Mouse (Mus musculus) hindbrain, embryonic 15.5 days (tissue): ENCODE data around the gene Olfr976. TPM values are rescaled to one million over a fixed set of nuclear protein-coding genes. Genes with fewer than 3 reads are reported as not detected.
"Not testable (repeated sequence)": the region's sequence is repeated elsewhere in the genome, so short reads cannot be mapped to it uniquely, and the experiment has no call there.

ENCODE experiments used
- ATAC-seq: fragments of 200-750 bp; cut with Nextera tagmentation; 2 replicates; pipeline ENCODE4 v1.8.0; 2017; ENCODE audit warnings: low read depth, moderate number of reproducible peaks, moderate TSS enrichment; ENCODE audit not compliant: low FRiP score
- H3K27ac ChIP-seq: fragments of 300-500 bp; sonication (generic); replicated peaks from 2 replicates; pipeline ENCODE4 v1.5.1; 2015; ENCODE audit warnings: mild to moderate bottlenecking, inconsistent platforms
- H3K27me3 ChIP-seq: fragments of 300-500 bp; sonication (generic); 2 replicates; pipeline ENCODE4 v1.6.1; 2015; ENCODE audit warnings: control low read depth, inconsistent platforms
- H3K36me3 ChIP-seq: fragments of 300-500 bp; sonication (generic); 2 replicates; pipeline ENCODE4 v1.6.1; 2015; ENCODE audit warnings: control low read depth, inconsistent platforms
- H3K4me1 ChIP-seq: fragments of 300-500 bp; sonication (generic); replicated peaks from 2 replicates; pipeline ENCODE4 v1.6.1; 2015; ENCODE audit warnings: control low read depth, inconsistent platforms
- H3K4me2 ChIP-seq: fragments of 300-500 bp; sonication (generic); 2 replicates; pipeline ENCODE4 v1.6.1; 2015; ENCODE audit warnings: moderate library complexity, mild to moderate bottlenecking, inconsistent platforms
- H3K4me3 ChIP-seq: fragments of 300-500 bp; sonication (generic); 2 replicates; pipeline ENCODE4 v1.5.1; 2015; ENCODE audit warnings: mild to moderate bottlenecking, inconsistent platforms
- H3K9ac ChIP-seq: fragments of 300-500 bp; sonication (generic); 2 replicates; pipeline ENCODE4 v1.6.1; 2015; ENCODE audit warnings: inconsistent platforms
- H3K9me3 ChIP-seq: fragments of 300-500 bp; sonication (generic); 2 replicates; pipeline ENCODE4 v1.6.1; 2016; ENCODE audit warnings: control low read depth, inconsistent platforms
- WGBS: fragments of 180-500 bp; shearing (Covaris S2); methylation state at CpG from one replicate; pipeline ENCODE4 v1.1.7; 2015; 5-methylcytosine and 5-hydroxymethylcytosine counted together
- polyA plus RNA-seq: library from polyadenylated mRNA; unstranded; fragments of >200 nt; fragmentation: Nextera tagmentation; extraction: Ambion mirVana; gene quantifications from 2 replicates; pipeline ENCODE4 v1.2.1, GENCODE M21; 2015

Gene Olfr976
- polyA plus RNA-seq, result not detected in 2 replicates

DNA sequence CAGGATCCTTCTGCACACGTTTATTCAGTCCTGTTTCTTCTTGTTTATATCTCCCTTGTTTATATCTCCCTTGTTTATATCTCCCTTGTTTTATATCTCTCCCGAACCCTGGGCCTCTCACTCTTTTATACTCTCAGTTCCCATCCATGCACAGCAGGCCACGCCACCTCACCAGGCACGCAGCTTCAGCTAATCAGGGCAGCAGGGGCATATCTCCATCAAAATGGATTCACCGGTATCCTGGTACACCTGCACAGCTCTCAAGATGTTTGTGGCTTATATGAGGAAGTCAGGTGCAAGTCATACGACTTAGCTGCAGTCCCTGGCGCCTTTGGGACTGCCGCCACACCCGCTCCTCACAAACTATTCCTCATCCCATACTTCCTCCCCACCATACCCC lies at the start of gene Olfr976:
Gene Olfr976, minus strand, starts transcription at position 101 of the 400 bp plus-strand sequence.
- WGBS, result 90% methylated on average over 8 of the region's 9 CpGs
- H3K4me1 ChIP-seq, H3K36me3 ChIP-seq, ATAC-seq, H3K27ac ChIP-seq, H3K27me3 ChIP-seq, H3K9me3 ChIP-seq, H3K4me2 ChIP-seq, H3K4me3 ChIP-seq, H3K9ac ChIP-seq: not testable (repeated sequence)

DNA sequence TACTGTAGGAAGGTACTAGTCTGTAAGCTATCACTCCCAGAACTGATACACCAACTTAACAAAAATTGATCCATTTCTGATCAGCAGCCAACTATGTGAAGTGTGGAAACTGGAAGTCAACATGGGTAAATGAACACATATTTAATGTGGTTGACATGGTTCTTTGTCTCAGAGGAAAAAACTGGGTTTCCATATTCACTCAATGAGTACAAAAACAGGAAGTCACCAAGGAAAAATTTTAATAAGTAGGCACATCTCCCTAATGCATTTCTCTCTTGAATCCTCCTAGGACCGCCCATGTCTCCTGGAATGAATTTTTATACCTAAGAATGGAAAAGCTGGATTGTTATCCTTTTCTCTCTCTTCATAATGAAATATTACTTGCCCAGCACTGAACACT lies 48.5 kb upstream of the Olfr976 start, which contains the start of gene Olfr980:
Gene Olfr980, minus strand, starts transcription at position 101 of the 400 bp plus-strand sequence.
- 84% methylated on average over 1 of the region's 1 CpGs for WGBS
- no peaks in the 10 kb centered on the region for H3K9me3 ChIP-seq
- no peak within 1 kb of the TSS for H3K9ac ChIP-seq
- no peak within 1 kb of the TSS for H3K4me3 ChIP-seq
- no peaks in the 10 kb centered on the region for H3K4me1 ChIP-seq
- ATAC-seq, result no peak
- no peaks in the 10 kb centered on the region for H3K27me3 ChIP-seq
- no peak within 1 kb of the TSS for H3K4me2 ChIP-seq
- no peak within 1 kb of the TSS for H3K27ac ChIP-seq
- no peaks in the 10 kb centered on the region for H3K36me3 ChIP-seq

DNA sequence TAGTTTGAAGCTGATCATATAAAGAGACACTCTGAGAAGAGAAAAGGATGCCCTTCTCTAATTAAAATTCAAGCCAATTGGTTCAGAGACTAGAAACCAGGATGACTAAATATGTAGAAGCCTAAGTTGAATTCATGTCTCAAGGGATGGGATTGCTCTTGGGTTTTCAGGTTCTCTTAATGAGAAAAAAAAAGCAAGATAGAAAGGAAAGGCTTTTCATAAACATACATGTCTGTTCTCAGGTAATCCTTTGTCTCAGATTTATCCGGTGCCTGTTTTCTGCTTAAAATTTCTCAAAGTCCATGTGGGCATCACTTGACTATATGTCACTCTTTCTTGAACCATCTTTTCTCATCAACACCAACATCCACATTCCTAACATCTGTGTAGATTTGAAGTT lies 42.4 kb upstream of the Olfr976 start, which contains the start of gene Olfr979:
Gene Olfr979, minus strand, starts transcription at position 101 of the 400 bp plus-strand sequence.
- Histone ChIP-seq H3K4me1 (no peaks in the 10 kb centered on the region), H3K9ac (no peak within 1 kb of the TSS), H3K9me3 (no peaks in the 10 kb centered on the region), H3K27me3 (no peaks in the 10 kb centered on the region), H3K36me3 (no peaks in the 10 kb centered on the region), H3K4me2 (no peak within 1 kb of the TSS), H3K4me3 (no peak within 1 kb of the TSS), H3K27ac (no peak within 1 kb of the TSS)
- WGBS, result 96% methylated on average over 1 of the region's 1 CpGs
- no peak for ATAC-seq

DNA sequence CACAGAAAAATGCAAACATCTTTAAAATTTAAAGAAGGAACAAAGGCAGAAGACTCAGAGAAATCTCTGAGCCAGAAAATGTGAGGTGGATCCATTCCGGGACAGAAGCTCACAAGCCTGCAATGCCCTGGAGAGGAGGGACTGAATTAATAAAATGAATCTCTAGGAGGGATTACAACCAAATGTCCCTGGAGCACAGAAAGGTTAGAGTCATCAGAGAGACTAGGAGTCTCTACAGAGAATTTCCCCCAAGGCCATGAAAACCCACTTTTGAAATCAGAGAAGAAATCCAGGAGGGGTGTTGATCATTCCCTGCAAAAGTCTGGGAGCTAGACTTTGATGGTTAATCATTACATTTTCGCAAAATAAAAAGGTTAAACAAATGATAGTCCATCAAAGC lies 30.9 kb upstream of the Olfr976 start, which contains the start of gene Olfr978:
Gene Olfr978, plus strand, starts transcription at position 301 of the 400 bp plus-strand sequence.
- Histone ChIP-seq H3K4me3 (no peak within 1 kb of the TSS), H3K36me3 (no peaks in the 10 kb centered on the region), H3K27ac (no peak within 1 kb of the TSS), H3K4me1 (no peaks in the 10 kb centered on the region), H3K9ac (no peak within 1 kb of the TSS), H3K4me2 (no peak within 1 kb of the TSS), H3K9me3 (no peaks in the 10 kb centered on the region), H3K27me3 (no peaks in the 10 kb centered on the region)
- WGBS, result 87% methylated on average over 2 of the region's 2 CpGs
- ATAC-seq, result no peak

DNA sequence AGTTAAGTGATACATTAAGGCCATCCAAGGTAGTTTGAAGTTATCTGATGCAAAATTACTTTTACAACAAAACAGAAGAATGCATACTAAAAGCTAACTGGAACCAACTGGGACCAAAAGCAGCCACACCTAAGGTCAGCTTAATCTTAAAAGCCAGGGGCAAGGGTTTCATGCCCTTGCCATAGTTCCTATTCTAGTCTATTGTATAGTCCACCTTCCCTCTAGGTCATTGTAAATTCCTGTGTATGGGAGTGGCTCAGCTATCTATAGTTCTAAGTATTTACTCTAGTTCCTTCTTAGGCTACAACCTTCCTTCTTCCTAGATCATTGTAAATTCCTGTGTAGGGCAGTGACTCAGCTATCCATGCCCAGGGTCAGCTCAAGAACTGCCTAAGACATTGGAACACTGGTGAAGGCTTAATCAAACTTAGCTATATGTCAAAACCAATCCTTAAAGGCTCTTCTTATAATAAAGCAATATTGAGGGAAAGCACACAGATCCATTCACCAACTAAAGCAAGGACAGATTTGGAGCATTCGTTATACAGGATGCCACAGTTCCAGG lies 15.7 kb upstream of the Olfr976 start:
- not testable (repeated sequence) for H3K27me3 ChIP-seq, H3K4me2 ChIP-seq, ATAC-seq, H3K4me3 ChIP-seq, H3K27ac ChIP-seq, H3K9ac ChIP-seq, H3K9me3 ChIP-seq, H3K36me3 ChIP-seq, H3K4me1 ChIP-seq
- WGBS, result 93% methylated on average over 1 of the region's 1 CpGs

DNA sequence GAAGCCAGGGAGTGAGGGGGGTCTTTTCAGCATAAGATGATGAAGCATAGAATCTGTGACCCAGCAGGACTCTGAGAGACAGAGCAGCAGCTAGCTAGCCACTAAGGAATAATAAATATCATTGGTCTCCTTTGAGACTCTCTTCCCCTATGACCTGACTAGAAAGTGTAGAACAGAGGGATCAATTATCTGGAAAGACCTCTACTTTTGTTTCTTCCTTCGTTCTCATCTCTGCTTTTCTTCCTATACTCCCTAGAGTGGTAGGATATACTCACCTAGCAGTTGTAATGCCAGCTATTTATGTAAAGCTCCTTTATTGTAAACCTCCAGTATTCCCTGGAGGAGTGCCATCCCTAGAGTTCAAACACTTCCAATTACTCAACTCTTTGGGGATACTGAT lies 9.0 kb downstream of the Olfr976 start, which contains the start of gene Olfr975:
Gene Olfr975, minus strand, starts transcription at position 101 of the 400 bp plus-strand sequence.
- ATAC-seq, result no peak
- Histone ChIP-seq H3K36me3 (no peaks in the 10 kb centered on the region), H3K4me1 (no peaks in the 10 kb centered on the region), H3K4me2 (no peak within 1 kb of the TSS), H3K27ac (no peak within 1 kb of the TSS), H3K9me3 (no peaks in the 10 kb centered on the region), H3K4me3 (no peak within 1 kb of the TSS), H3K9ac (no peak within 1 kb of the TSS), H3K27me3 (no peaks in the 10 kb centered on the region)
- 64% methylated on average over 1 of the region's 1 CpGs for WGBS

DNA sequence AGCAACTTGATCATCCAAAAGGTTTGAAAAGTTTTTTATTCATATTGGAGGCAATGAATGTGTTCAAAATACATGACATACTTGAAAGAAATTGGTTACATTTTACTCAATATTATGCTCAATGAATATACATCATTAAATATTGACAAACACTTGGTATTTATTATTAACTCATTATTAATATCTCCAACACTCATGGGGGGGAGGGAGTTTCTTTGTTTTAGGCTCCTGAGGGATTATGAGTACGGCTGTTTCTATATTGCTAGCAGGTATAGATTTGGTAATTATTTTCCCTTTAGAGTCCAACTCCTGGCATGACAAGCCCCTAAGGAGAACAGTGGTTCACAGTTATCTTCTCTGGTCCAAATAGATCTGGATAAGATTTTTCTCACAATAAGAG lies 23.7 kb downstream of the Olfr976 start, which contains the start of gene Olfr974:
Gene Olfr974, plus strand, starts transcription at position 301 of the 400 bp plus-strand sequence.
- H3K9ac ChIP-seq, result no peak within 1 kb of the TSS
- H3K9me3 ChIP-seq, result no peaks in the 10 kb centered on the region
- ATAC-seq, result no peak
- H3K4me2 ChIP-seq, result no peak within 1 kb of the TSS
- no peaks in the 10 kb centered on the region for H3K4me1 ChIP-seq
- no peaks in the 10 kb centered on the region for H3K36me3 ChIP-seq
- H3K4me3 ChIP-seq, result no peak within 1 kb of the TSS
- 74% methylated on average over 1 of the region's 1 CpGs for WGBS
- H3K27ac ChIP-seq, result no peak within 1 kb of the TSS
- no peaks in the 10 kb centered on the region for H3K27me3 ChIP-seq

DNA sequence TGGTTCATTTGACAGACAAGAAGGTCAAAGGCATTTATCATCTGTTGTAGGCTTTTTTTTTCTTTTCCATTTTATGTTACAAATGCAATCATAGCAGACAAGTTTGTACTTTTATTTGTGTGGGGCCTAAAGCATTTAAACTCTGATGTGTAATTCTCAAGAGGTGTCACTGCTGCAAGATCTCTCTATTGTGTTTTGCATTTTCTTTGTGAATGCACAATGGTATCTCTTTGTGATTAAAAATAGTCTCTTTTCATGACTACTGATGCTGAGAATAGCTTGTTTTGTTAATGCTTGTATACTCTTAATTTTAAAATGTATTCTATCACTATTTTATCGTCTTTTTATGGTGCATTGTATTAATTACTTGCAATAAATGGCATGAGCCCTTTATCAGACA lies 32.1 kb downstream of the Olfr976 start:
- not testable (repeated sequence) for H3K4me3 ChIP-seq, H3K4me1 ChIP-seq, H3K36me3 ChIP-seq, H3K9me3 ChIP-seq, ATAC-seq, H3K27me3 ChIP-seq, H3K27ac ChIP-seq, H3K4me2 ChIP-seq, H3K9ac ChIP-seq
- 41% methylated on average over 1 of the region's 1 CpGs for WGBS

DNA sequence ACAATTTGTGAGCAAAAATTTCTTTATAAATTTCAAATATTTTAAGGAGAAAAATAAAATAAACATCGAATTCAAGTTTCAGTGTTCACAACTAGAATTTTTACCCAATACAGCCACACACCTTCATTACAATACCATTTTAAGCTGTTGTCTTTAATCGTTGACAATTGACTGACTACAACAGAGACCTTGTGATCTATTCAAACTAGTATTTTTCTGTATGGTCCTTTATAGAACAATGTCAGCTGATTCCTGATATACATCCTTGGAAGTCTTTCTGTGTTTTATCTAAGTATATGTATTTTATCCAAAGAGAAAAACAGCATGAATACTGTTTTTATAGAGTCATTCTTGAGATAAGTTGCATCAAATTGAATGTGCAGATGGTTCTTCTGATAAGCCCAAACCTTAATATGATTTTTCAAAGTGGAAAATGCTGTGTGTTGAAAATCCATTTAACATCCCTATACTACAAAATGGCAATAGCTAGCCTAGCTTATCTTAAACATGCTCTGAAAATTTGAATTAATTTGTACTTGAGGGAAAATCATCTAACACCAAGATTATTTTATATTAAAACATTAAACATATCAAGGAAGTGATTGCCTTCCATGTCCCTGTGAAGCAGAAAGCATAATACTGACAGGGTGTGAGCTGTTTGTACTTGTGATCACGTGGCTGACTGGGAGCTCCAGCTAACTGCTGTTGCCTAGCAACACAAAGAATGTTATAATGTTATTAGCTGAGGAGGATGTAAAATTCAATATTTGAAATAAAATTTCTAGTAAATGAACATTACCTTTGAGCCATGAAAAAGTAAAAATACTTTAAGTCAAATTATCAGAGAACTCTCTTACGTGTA lies 32.7 kb downstream of the Olfr976 start:
- H3K9ac ChIP-seq, H3K4me2 ChIP-seq, H3K36me3 ChIP-seq, H3K27me3 ChIP-seq, H3K4me3 ChIP-seq, H3K4me1 ChIP-seq, H3K9me3 ChIP-seq, H3K27ac ChIP-seq: not testable (repeated sequence)
- WGBS, result no CpG with 5 or more reads among the region's 4 CpGs
- ATAC-seq, result peak; percentile 89

DNA sequence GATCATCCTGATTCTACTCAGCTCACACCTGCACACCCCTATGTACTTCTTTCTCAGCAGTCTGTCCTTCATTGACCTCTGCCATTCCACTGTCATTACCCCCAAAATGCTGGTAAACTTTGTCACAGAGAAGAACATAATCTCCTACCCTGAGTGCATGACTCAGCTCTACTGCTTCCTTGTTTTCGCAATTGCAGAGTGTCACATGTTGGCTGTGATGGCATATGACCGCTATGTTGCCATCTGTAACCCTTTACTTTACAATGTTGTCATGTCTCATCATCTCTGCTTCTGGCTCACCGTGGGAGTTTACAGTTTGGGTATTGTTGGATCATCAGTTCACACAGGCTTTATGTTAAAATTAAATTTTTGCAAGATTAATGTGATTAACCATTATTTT lies 51.0 kb downstream of the Olfr976 start:
- 87% methylated on average over 3 of the region's 3 CpGs for WGBS
- H3K4me1 ChIP-seq, result no peaks in the 10 kb centered on the region
- H3K27me3 ChIP-seq, result no peaks in the 10 kb centered on the region
- H3K9ac ChIP-seq, result no peak overlapping the region
- H3K9me3 ChIP-seq, result no peaks in the 10 kb centered on the region
- no peak for ATAC-seq
- no peak overlapping the region for H3K4me2 ChIP-seq
- H3K36me3 ChIP-seq, result no peaks in the 10 kb centered on the region
- H3K4me3 ChIP-seq, result no peak overlapping the region
- no peak overlapping the region for H3K27ac ChIP-seq

DNA sequence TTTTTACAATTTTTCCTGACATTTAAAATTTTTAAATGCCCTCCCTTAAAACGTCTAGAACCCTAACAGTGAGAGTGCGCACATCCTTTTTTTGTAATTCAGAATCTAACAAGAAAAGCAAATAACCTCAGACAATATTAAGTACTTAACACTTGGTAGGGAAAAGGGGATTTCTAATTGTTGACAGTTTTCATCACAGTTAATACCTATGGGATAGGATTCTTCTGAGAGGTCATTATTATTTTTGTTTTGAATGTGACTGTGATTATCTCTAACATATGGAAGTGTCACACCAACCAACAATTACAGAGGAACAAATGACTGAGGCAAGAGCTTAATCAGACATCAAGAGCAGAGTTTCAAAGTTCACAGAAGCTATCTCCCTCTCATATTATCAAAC lies 53.9 kb downstream of the Olfr976 start, which contains the start of gene Olfr229:
Gene Olfr229, plus strand, starts transcription at position 301 of the 400 bp plus-strand sequence.
- WGBS, result 79% methylated on average over 2 of the region's 2 CpGs
- no peak for ATAC-seq
- Histone ChIP-seq H3K9me3 (no peaks in the 10 kb centered on the region), H3K36me3 (no peaks in the 10 kb centered on the region), H3K4me2 (no peak within 1 kb of the TSS), H3K27me3 (no peaks in the 10 kb centered on the region), H3K4me1 (no peaks in the 10 kb centered on the region), H3K27ac (no peak within 1 kb of the TSS), H3K4me3 (no peak within 1 kb of the TSS), H3K9ac (no peak within 1 kb of the TSS)

DNA sequence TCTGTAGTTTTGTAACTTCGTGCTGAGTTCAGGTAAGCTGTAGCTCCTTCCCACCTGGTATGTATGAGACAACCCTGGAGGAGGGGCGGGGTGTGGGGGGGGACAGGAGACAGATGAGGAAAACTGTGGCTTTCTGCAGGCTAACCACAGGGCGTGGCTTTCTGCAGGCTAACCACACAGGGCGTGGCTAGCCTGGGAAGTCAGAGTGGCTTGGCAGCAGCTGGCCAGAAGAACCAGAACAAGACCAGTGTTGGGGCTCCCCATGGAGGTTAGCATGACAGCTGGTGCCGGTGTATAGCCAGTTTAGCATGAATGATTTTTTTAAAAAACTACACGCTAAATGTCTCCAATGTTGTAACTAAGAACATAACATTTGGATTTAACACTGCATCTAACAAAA lies 55.8 kb downstream of the Olfr976 start:
- 89% methylated on average over 6 of the region's 6 CpGs for WGBS
- no peaks in the 10 kb centered on the region for H3K36me3 ChIP-seq
- no peak overlapping the region for H3K4me3 ChIP-seq
- no peak overlapping the region for H3K4me2 ChIP-seq
- H3K27ac ChIP-seq, result no peak overlapping the region
- H3K9ac ChIP-seq, result no peak overlapping the region
- ATAC-seq, result no peak
- H3K9me3 ChIP-seq, result no peaks in the 10 kb centered on the region
- H3K4me1 ChIP-seq, result no peaks in the 10 kb centered on the region
- H3K27me3 ChIP-seq, result no peaks in the 10 kb centered on the region
